Mouse (Mus musculus): ENCODE data around the gene Slc39a9. TPM values are rescaled to one million over a fixed set of nuclear protein-coding genes. Genes with fewer than 3 reads are reported as not detected.
A peak's percentile ranks its signal among the peaks of the same experiment; 100 is the strongest.

Slc39a9 gene
- polyA plus RNA-seq, 1 experiment from 2014 or later = 31.4 TPM

GRCm38 (mm10) chr12:80642725-80643692, 674 bp upstream of the Slc39a9 start:
- Histone ChIP-seq H3K27ac (ENCODE audit: low read length) (peak overlapping the region; percentile 88), H3K9me3 (replicated peaks; ENCODE audit: control insufficient read depth, low read length) (no peaks in the 10 kb centered on the region), H3K9ac (ENCODE audit: low read length) (peak overlapping the region; percentile 96), H3K4me3 (replicated peaks; ENCODE audit: low read length) (peak overlapping the region; percentile 99), H3K27me3 (ENCODE audit: control insufficient read depth, insufficient read depth, low read length) (no peaks in the 10 kb centered on the region), H3K4me1 (ENCODE audit: control insufficient read depth, insufficient read depth, low read length) (peaks cover 24% of the 10 kb centered on the region), H3K4me2 (ENCODE audit: low read depth, low read length) (peak overlapping the region; percentile 71), H3K36me3 (ENCODE audit: control insufficient read depth, insufficient read depth, low read length) (peaks cover 10% of the 10 kb centered on the region; the same call in 1 of the 2 replicates)
- peak; percentile 63 for ATAC-seq (ENCODE audit: insufficient read depth, low FRiP score)
- 3% methylated on average over 48 of the region's 48 CpGs for WGBS

GRCm38 (mm10) chr12:80644506-80644868, 804 bp downstream of the Slc39a9 start:
- ATAC-seq (ENCODE audit: insufficient read depth, low FRiP score) = no peak
- Histone ChIP-seq H3K27ac (ENCODE audit: low read length) (peak overlapping the region; percentile 34; the same call in 1 of the 2 replicates), H3K4me1 (ENCODE audit: control insufficient read depth, insufficient read depth, low read length) (peaks cover 24% of the 10 kb centered on the region), H3K27me3 (ENCODE audit: control insufficient read depth, insufficient read depth, low read length) (no peaks in the 10 kb centered on the region), H3K9ac (ENCODE audit: low read length) (peak overlapping the region; percentile 96), H3K9me3 (replicated peaks; ENCODE audit: control insufficient read depth, low read length) (no peaks in the 10 kb centered on the region), H3K4me2 (ENCODE audit: low read depth, low read length) (peak overlapping the region; percentile 76), H3K4me3 (replicated peaks; ENCODE audit: low read length) (peak overlapping the region; percentile 99), H3K36me3 (ENCODE audit: control insufficient read depth, insufficient read depth, low read length) (peaks cover 5% of the 10 kb centered on the region; the same call in 1 of the 2 replicates)
- WGBS = 4% methylated on average over 18 of the region's 18 CpGs

- WGBS = 75% methylated on average over 3 of the region's 3 CpGs
- H3K4me1 ChIP-seq (ENCODE audit: control insufficient read depth, insufficient read depth, low read length) = peaks cover 22% of the 10 kb centered on the region
- ATAC-seq (ENCODE audit: insufficient read depth, low FRiP score) = no peak
- no peaks in the 10 kb centered on the region for H3K36me3 ChIP-seq (ENCODE audit: control insufficient read depth, insufficient read depth, low read length)
- no peak overlapping the region; the same call in 1 of the 2 replicates for H3K4me3 ChIP-seq (replicated peaks; ENCODE audit: low read length)
- no peak overlapping the region for H3K9ac ChIP-seq (ENCODE audit: low read length)
- H3K27me3 ChIP-seq (ENCODE audit: control insufficient read depth, insufficient read depth, low read length) = no peaks in the 10 kb centered on the region
- H3K27ac ChIP-seq (ENCODE audit: low read length) = no peak overlapping the region
- no peaks in the 10 kb centered on the region for H3K9me3 ChIP-seq (replicated peaks; ENCODE audit: control insufficient read depth, low read length)
- peak overlapping the region; percentile 76 for H3K4me2 ChIP-seq (ENCODE audit: low read depth, low read length)
These were observed 2.7 kb downstream of the Slc39a9 start for GRCm38 (mm10) chr12:80646377-80646776.

- H3K9me3 ChIP-seq (replicated peaks; ENCODE audit: control insufficient read depth, low read length) = no peaks in the 10 kb centered on the region
- H3K36me3 ChIP-seq (ENCODE audit: control insufficient read depth, insufficient read depth, low read length) = no peaks in the 10 kb centered on the region
- no peak overlapping the region for H3K4me3 ChIP-seq (replicated peaks; ENCODE audit: low read length)
- peak overlapping the region; percentile 75 for H3K27ac ChIP-seq (ENCODE audit: low read length)
- no peaks in the 10 kb centered on the region for H3K27me3 ChIP-seq (ENCODE audit: control insufficient read depth, insufficient read depth, low read length)
- peaks cover 10% of the 10 kb centered on the region; the same call in 1 of the 2 replicates for H3K4me1 ChIP-seq (ENCODE audit: control insufficient read depth, insufficient read depth, low read length)
- peak overlapping the region; percentile 37; the same call in 1 of the 2 replicates for H3K9ac ChIP-seq (ENCODE audit: low read length)
- H3K4me2 ChIP-seq (ENCODE audit: low read depth, low read length) = no peak overlapping the region
- peak; percentile 64; the same call in 1 of the 2 replicates for ATAC-seq (ENCODE audit: insufficient read depth, low FRiP score)
- WGBS = 70% methylated on average over 7 of the region's 7 CpGs
These were observed 10.4 kb downstream of the Slc39a9 start for GRCm38 (mm10) chr12:80653951-80654658.

GRCm38 (mm10) chr12:80654659-80655025, 11.0 kb downstream of the Slc39a9 start:
- 67% methylated on average over 3 of the region's 3 CpGs for WGBS
- Histone ChIP-seq H3K9me3 (replicated peaks; ENCODE audit: control insufficient read depth, low read length) (no peaks in the 10 kb centered on the region), H3K9ac (ENCODE audit: low read length) (no peak overlapping the region), H3K36me3 (ENCODE audit: control insufficient read depth, insufficient read depth, low read length) (no peaks in the 10 kb centered on the region), H3K27ac (ENCODE audit: low read length) (peak overlapping the region; percentile 29; the same call in 1 of the 2 replicates), H3K27me3 (ENCODE audit: control insufficient read depth, insufficient read depth, low read length) (no peaks in the 10 kb centered on the region), H3K4me2 (ENCODE audit: low read depth, low read length) (no peak overlapping the region), H3K4me3 (replicated peaks; ENCODE audit: low read length) (no peak overlapping the region), H3K4me1 (ENCODE audit: control insufficient read depth, insufficient read depth, low read length) (peaks cover 10% of the 10 kb centered on the region; the same call in 1 of the 2 replicates)
- peak; percentile 56; the same call in 1 of the 2 replicates for ATAC-seq (ENCODE audit: insufficient read depth, low FRiP score)

GRCm38 (mm10) chr12:80658661-80659060, 15.0 kb downstream of the Slc39a9 start:
- no peak for ATAC-seq (ENCODE audit: insufficient read depth, low FRiP score)
- no peak overlapping the region for H3K4me3 ChIP-seq (replicated peaks; ENCODE audit: low read length)
- no peaks in the 10 kb centered on the region for H3K9me3 ChIP-seq (replicated peaks; ENCODE audit: control insufficient read depth, low read length)
- H3K27me3 ChIP-seq (ENCODE audit: control insufficient read depth, insufficient read depth, low read length) = no peaks in the 10 kb centered on the region
- H3K27ac ChIP-seq (ENCODE audit: low read length) = no peak overlapping the region
- peaks cover 8% of the 10 kb centered on the region; the same call in 1 of the 2 replicates for H3K4me1 ChIP-seq (ENCODE audit: control insufficient read depth, insufficient read depth, low read length)
- no peaks in the 10 kb centered on the region for H3K36me3 ChIP-seq (ENCODE audit: control insufficient read depth, insufficient read depth, low read length)
- no peak overlapping the region for H3K9ac ChIP-seq (ENCODE audit: low read length)
- no peak overlapping the region for H3K4me2 ChIP-seq (ENCODE audit: low read depth, low read length)
- WGBS = 64% methylated on average over 6 of the region's 6 CpGs

- Histone ChIP-seq H3K4me3 (replicated peaks; ENCODE audit: low read length) (no peak overlapping the region), H3K36me3 (ENCODE audit: control insufficient read depth, insufficient read depth, low read length) (no peaks in the 10 kb centered on the region), H3K4me2 (ENCODE audit: low read depth, low read length) (no peak overlapping the region), H3K9me3 (replicated peaks; ENCODE audit: control insufficient read depth, low read length) (no peaks in the 10 kb centered on the region), H3K4me1 (ENCODE audit: control insufficient read depth, insufficient read depth, low read length) (no peaks in the 10 kb centered on the region), H3K27ac (ENCODE audit: low read length) (no peak overlapping the region), H3K27me3 (ENCODE audit: control insufficient read depth, insufficient read depth, low read length) (no peaks in the 10 kb centered on the region), H3K9ac (ENCODE audit: low read length) (no peak overlapping the region)
- WGBS = 82% methylated on average over 10 of the region's 10 CpGs
- no peak for ATAC-seq (ENCODE audit: insufficient read depth, low FRiP score)
These were observed 18.6 kb downstream of the Slc39a9 start for GRCm38 (mm10) chr12:80662322-80662721.

GRCm38 (mm10) chr12:80663935-80664334, 20.3 kb downstream of the Slc39a9 start:
- no peak overlapping the region for H3K4me3 ChIP-seq (replicated peaks; ENCODE audit: low read length)
- H3K9me3 ChIP-seq (replicated peaks; ENCODE audit: control insufficient read depth, low read length) = no peaks in the 10 kb centered on the region
- no peaks in the 10 kb centered on the region for H3K36me3 ChIP-seq (ENCODE audit: control insufficient read depth, insufficient read depth, low read length)
- WGBS = 32% methylated on average over 2 of the region's 2 CpGs
- ATAC-seq (ENCODE audit: insufficient read depth, low FRiP score) = no peak
- no peak overlapping the region for H3K4me2 ChIP-seq (ENCODE audit: low read depth, low read length)
- no peaks in the 10 kb centered on the region for H3K4me1 ChIP-seq (ENCODE audit: control insufficient read depth, insufficient read depth, low read length)
- H3K9ac ChIP-seq (ENCODE audit: low read length) = no peak overlapping the region
- no peaks in the 10 kb centered on the region for H3K27me3 ChIP-seq (ENCODE audit: control insufficient read depth, insufficient read depth, low read length)
- H3K27ac ChIP-seq (ENCODE audit: low read length) = no peak overlapping the region

GRCm38 (mm10) chr12:80668391-80668790, 24.7 kb downstream of the Slc39a9 start:
- no peak overlapping the region for H3K4me3 ChIP-seq (replicated peaks; ENCODE audit: low read length)
- ATAC-seq (ENCODE audit: insufficient read depth, low FRiP score) = no peak
- no peak overlapping the region for H3K27ac ChIP-seq (ENCODE audit: low read length)
- no peaks in the 10 kb centered on the region for H3K9me3 ChIP-seq (replicated peaks; ENCODE audit: control insufficient read depth, low read length)
- whole genome bisulfite sequencing = 71% methylated on average over 2 of the region's 2 CpGs
- no peak overlapping the region for H3K4me2 ChIP-seq (ENCODE audit: low read depth, low read length)
- 0 out of 2 replicates have a peak, but pooled peaks cover 4% of the 10 kb centered on the region for H3K36me3 ChIP-seq (ENCODE audit: control insufficient read depth, insufficient read depth, low read length)
- H3K27me3 ChIP-seq (ENCODE audit: control insufficient read depth, insufficient read depth, low read length) = no peaks in the 10 kb centered on the region
- no peaks in the 10 kb centered on the region for H3K4me1 ChIP-seq (ENCODE audit: control insufficient read depth, insufficient read depth, low read length)
- no peak overlapping the region for H3K9ac ChIP-seq (ENCODE audit: low read length)
